Mouse (Mus musculus) testis, adult 2 months (tissue): ENCODE data around the gene Syt10.

ENCODE experiments used
- CTCF ChIP-seq: fragments of 200-500 bp; IDR thresholded peaks from 2 replicates; pipeline ENCODE4 v1.5.1; 2012; ENCODE audit warnings: low read depth, mild to moderate bottlenecking, inconsistent platforms, low read length, moderate library complexity; ENCODE audit not compliant: control insufficient read depth, insufficient read depth, insufficient replicate concordance
- POLR2A ChIP-seq: fragments of 200-500 bp; IDR thresholded peaks from 2 replicates; pipeline ENCODE4 v1.6.1; 2012; ENCODE audit warnings: low read depth, mild to moderate bottlenecking, inconsistent platforms, low read length, moderate library complexity; ENCODE audit not compliant: control insufficient read depth

DNA sequence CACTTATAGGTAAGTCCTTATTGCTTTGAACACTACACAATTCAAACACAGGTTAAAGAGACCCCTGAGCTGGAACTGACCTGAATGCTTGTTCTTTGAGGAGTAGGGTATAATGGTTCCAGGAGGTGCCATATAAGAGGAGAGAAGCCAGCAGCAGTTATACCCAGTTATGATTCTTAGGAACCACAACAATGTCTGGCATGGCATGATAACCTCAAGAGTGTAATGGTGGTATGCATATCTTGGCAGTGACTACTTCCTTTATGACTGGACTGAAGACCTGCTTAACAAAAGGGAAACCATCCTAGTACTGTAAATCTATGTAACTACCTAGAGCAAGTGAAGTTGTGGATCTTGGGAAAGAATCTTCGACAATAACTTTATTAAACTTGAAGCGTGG, 42.1 kb upstream of the Syt10 start:
- no peak for TF ChIP-seq POLR2A
- no peak for TF ChIP-seq CTCF
